Mouse (Mus musculus): Measurements from ENCODE around the gene Srebf1. TPM values are rescaled to one million over a fixed set of nuclear protein-coding genes. Genes with fewer than 3 reads are reported as not detected.

The Srebf1 gene
- total and polyA plus RNA-seq, 3 experiments = 69.8 to 126 (median 120) TPM

DNA sequence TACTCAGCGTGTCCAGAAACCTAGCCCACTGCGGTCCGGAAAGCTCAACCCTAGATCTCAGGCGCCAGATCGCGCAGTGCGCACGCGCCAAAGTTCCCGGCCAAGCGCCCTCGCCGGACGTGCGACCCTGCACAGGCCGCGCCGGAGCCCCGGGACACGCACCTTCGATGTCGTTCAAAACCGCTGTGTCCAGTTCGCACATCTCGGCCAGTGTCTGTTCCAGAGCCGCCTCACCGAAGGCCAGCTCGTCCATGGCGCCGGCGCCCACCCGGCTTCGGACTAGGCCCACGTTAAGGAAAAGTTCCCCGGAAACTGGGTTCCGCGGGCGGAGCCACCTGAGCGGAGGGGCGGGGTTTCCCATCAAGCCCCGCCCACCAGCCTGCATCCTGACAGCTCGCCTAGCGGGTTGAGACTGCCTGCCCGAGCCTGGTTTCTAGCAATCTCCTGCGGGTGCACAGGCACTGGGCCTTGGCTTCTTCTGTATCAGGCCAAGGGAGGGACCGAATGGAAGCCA is 2.0 kb downstream of the Srebf1 start:
- Histone ChIP-seq H3K9me3 (replicated peaks; ENCODE audit: low read length) (peaks cover 3% of the 10 kb centered on the region), H3K4me2 (ENCODE audit: insufficient read depth, low read depth, poor library complexity, severe bottlenecking) (peak overlapping the region; percentile 77), H3K4me3 (replicated peaks in 1 of 3; ENCODE audit: low read depth in 2 of 3, low read length in 2 of 3, poor library complexity in 1 of 3) (peak overlapping the region; percentile 57 to 98 (median 73)), H3K27me3 (replicated peaks) (no peaks in the 10 kb centered on the region), H3K9ac (ENCODE audit: insufficient read depth, low read depth) (peak overlapping the region; percentile 95), H3K27ac (ENCODE audit: insufficient read depth, low read depth) (peak overlapping the region; percentile 53), H3K4me1 (ENCODE audit: control insufficient read depth in 1 of 2, insufficient read depth in 2 of 2) (peaks cover 17 to 83% of the 10 kb centered on the region in 2 experiments), H3K36me3 (replicated peaks in 1 of 2; ENCODE audit: control insufficient read depth in 1 of 2, insufficient read depth in 1 of 2, low read length in 1 of 2) (peaks cover 16 to 37% of the 10 kb centered on the region in 2 experiments), H3K79me2 (replicated peaks; ENCODE audit: control insufficient read depth, extremely low read depth, insufficient read depth, poor library complexity, severe bottlenecking) (peaks cover 39% of the 10 kb centered on the region)
- TF ChIP-seq CHD1 (IDR thresholded peaks at IDR 0.05; ENCODE audit: low read depth, low read length) = no peak
- TF ChIP-seq BHLHE40 (IDR thresholded peaks at IDR 0.05; ENCODE audit: low read depth, low read length) = peak; percentile 31; the same call in 1 of the 2 replicates
- 0 out of 2 replicates have a peak, but pooled peaks have one; percentile 9 for TF ChIP-seq ETS1 (conservative IDR thresholded peaks at IDR 0.05; ENCODE audit: low read depth, low read length)
- no peak for TF ChIP-seq CTCF (conservative IDR thresholded peaks at IDR 0.05 in 1 of 2, IDR thresholded peaks at IDR 0.05 in 1 of 2; ENCODE audit: low read depth in 2 of 2, low read length in 2 of 2)
- no peak for TF ChIP-seq ZC3H11A (IDR thresholded peaks at IDR 0.05; ENCODE audit: low read depth, low read length)
- TF ChIP-seq RCOR1 (conservative IDR thresholded peaks at IDR 0.05; ENCODE audit: low read depth, low read length) = no peak
- TF ChIP-seq MXI1 (IDR thresholded peaks at IDR 0.05; ENCODE audit: low read depth, low read length) = peak; percentile 85
- no peak for TF ChIP-seq ZNF384 (IDR thresholded peaks at IDR 0.05; ENCODE audit: low read depth, low read length)
- TF ChIP-seq JUND (conservative IDR thresholded peaks at IDR 0.05; ENCODE audit: low read depth, low read length) = no peak
- 0 out of 2 replicates have a peak, but pooled peaks have one; percentile 47 for TF ChIP-seq TBP (conservative IDR thresholded peaks at IDR 0.05; ENCODE audit: low read depth, low read length)
- no peak for TF ChIP-seq USF2 (conservative IDR thresholded peaks at IDR 0.05; ENCODE audit: low read depth, low read length)
- no peak for TF ChIP-seq MAFK (IDR thresholded peaks at IDR 0.05; ENCODE audit: insufficient replicate concordance, low read length)
- peak; percentile 95 for TF ChIP-seq NELFE (IDR thresholded peaks at IDR 0.05; ENCODE audit: low read depth, low read length)
- peak; percentile 76 for TF ChIP-seq HCFC1 (IDR thresholded peaks at IDR 0.05; ENCODE audit: low read depth, low read length)
- peak; percentile 10 for TF ChIP-seq SIN3A (IDR thresholded peaks at IDR 0.05; ENCODE audit: low read length)
- TF ChIP-seq CHD2 (IDR thresholded peaks at IDR 0.05; ENCODE audit: low read length) = no peak
- TF ChIP-seq E2F4 (IDR thresholded peaks at IDR 0.05; ENCODE audit: insufficient replicate concordance, low read depth, low read length) = 0 out of 2 replicates have a peak, but pooled peaks have one; percentile 19
- no peak for TF ChIP-seq GABPA (IDR thresholded peaks at IDR 0.05; ENCODE audit: insufficient replicate concordance, low read depth, low read length)
- TF ChIP-seq KAT2A (IDR thresholded peaks at IDR 0.05; ENCODE audit: insufficient replicate concordance, low read length) = peak; percentile 56; the same call in 1 of the 2 replicates
- TF ChIP-seq MAZ (IDR thresholded peaks at IDR 0.05; ENCODE audit: low read depth, low read length) = no peak
- no peak for TF ChIP-seq JUN (IDR thresholded peaks at IDR 0.05; ENCODE audit: insufficient read depth, low read depth, low read length)
- no peak for TF ChIP-seq SMC3 (IDR thresholded peaks at IDR 0.05; ENCODE audit: low read depth, low read length)
- no peak for TF ChIP-seq ZMIZ1 (IDR thresholded peaks at IDR 0.05; ENCODE audit: low read depth, low read length)
- peak; percentile 82 for TF ChIP-seq POLR2AphosphoS2 (IDR thresholded peaks at IDR 0.05; ENCODE audit: low read depth, low read length)
- peak; percentile 75 for TF ChIP-seq MYC (IDR thresholded peaks at IDR 0.05; ENCODE audit: low read depth, low read length)
- TF ChIP-seq MAX (IDR thresholded peaks at IDR 0.05; ENCODE audit: low read length) = peak; percentile 74
- TF ChIP-seq EP300 (IDR thresholded peaks at IDR 0.05; ENCODE audit: low read length) = no peak
- TF ChIP-seq ELF1 (IDR thresholded peaks at IDR 0.05; ENCODE audit: low read depth, low read length) = peak; percentile 86
- TF ChIP-seq TCF12 (IDR thresholded peaks at IDR 0.05; ENCODE audit: low read depth, low read length) = peak; percentile 77
- peak; percentile 39; the same call in 1 of the 2 replicates for TF ChIP-seq MEF2A (IDR thresholded peaks at IDR 0.05; ENCODE audit: borderline replicate concordance, low read depth, low read length)
- TF ChIP-seq NRF1 (IDR thresholded peaks at IDR 0.05; ENCODE audit: low read depth, low read length) = peak; percentile 94
- no peak for TF ChIP-seq USF1 (IDR thresholded peaks at IDR 0.05; ENCODE audit: low read depth, low read length)
- TF ChIP-seq IRF4 (IDR thresholded peaks at IDR 0.05; ENCODE audit: low read depth, low read length) = no peak; the same call in 1 of the 2 replicates
- TF ChIP-seq ZKSCAN1 (IDR thresholded peaks at IDR 0.05; ENCODE audit: borderline replicate concordance, low read depth, low read length) = no peak
- TF ChIP-seq PAX5 (IDR thresholded peaks at IDR 0.05; ENCODE audit: low read length) = no peak
- peak; percentile 95 for TF ChIP-seq POLR2A (IDR thresholded peaks at IDR 0.05; ENCODE audit: low read depth, low read length)
- TF ChIP-seq UBTF (IDR thresholded peaks at IDR 0.05; ENCODE audit: low read depth, low read length) = no peak
- TF ChIP-seq RAD21 (IDR thresholded peaks at IDR 0.05; ENCODE audit: low read depth, low read length) = no peak
- peak; percentile 92 for DNase-seq (ENCODE audit: extremely low read depth)
- dilution Hi-C loops (cut with MboI; ENCODE audit: extremely low pct_ligation_motif_present, extremely low pct_unique_long_range_greater_than_20kb, low sequenced_read_pairs) (no loop called here), in situ Hi-C loops (cut with MboI; ENCODE audit: low pct_ligation_motif_present, low pct_unique_long_range_greater_than_20kb, low sequenced_read_pairs) (no loop called here)

Measured in CH12.LX (cell line).